Mouse (Mus musculus): ENCODE data around the gene Cfap54.

Cfap54 gene

GRCm38 (mm10) chr10:93053315-93053714 lies 28.1 kb downstream of the Cfap54 start:
- DNase-seq (ENCODE audit: low read depth, low spot score): no peak

- DNase-seq (ENCODE audit: low read depth, low spot score): peak; percentile 65
Observed at GRCm38 (mm10) chr10:93051016-93051726, 30.2 kb downstream of the Cfap54 start.

GRCm38 (mm10) chr10:93050571-93050970 lies 30.8 kb downstream of the Cfap54 start:
- DNase-seq (ENCODE audit: low read depth, low spot score): no peak

GRCm38 (mm10) chr10:93043195-93043594 lies 38.2 kb downstream of the Cfap54 start:
- DNase-seq (ENCODE audit: low read depth, low spot score): no peak

- DNase-seq (ENCODE audit: low read depth, low spot score): no peak
Observed at GRCm38 (mm10) chr10:93041850-93042249, 39.6 kb downstream of the Cfap54 start.

GRCm38 (mm10) chr10:93041392-93041791 lies 40.0 kb downstream of the Cfap54 start:
- no peak for DNase-seq (ENCODE audit: low read depth, low spot score)

GRCm38 (mm10) chr10:93036532-93036931 lies 44.9 kb downstream of the Cfap54 start:
- no peak for DNase-seq (ENCODE audit: low read depth, low spot score)

- DNase-seq (ENCODE audit: low read depth, low spot score): no peak
Observed at GRCm38 (mm10) chr10:93035489-93035888, 45.9 kb downstream of the Cfap54 start.

GRCm38 (mm10) chr10:93023295-93023694 lies 58.1 kb downstream of the Cfap54 start:
- DNase-seq (ENCODE audit: low read depth, low spot score): no peak

GRCm38 (mm10) chr10:93014059-93014795 lies 67.2 kb downstream of the Cfap54 start:
- DNase-seq (ENCODE audit: low read depth, low spot score): peak; percentile 78

GRCm38 (mm10) chr10:93011085-93011484 lies 70.3 kb downstream of the Cfap54 start:
- DNase-seq (ENCODE audit: low read depth, low spot score): no peak

- DNase-seq (ENCODE audit: low read depth, low spot score): no peak
Observed at GRCm38 (mm10) chr10:93006970-93007369, 74.4 kb downstream of the Cfap54 start.

- DNase-seq (ENCODE audit: low read depth, low spot score): no peak
Observed at GRCm38 (mm10) chr10:93006405-93006804, 75.0 kb downstream of the Cfap54 start.

- no peak for DNase-seq (ENCODE audit: low read depth, low spot score)
Observed at GRCm38 (mm10) chr10:92998536-92998935, 82.9 kb downstream of the Cfap54 start.

- no peak for DNase-seq (ENCODE audit: low read depth, low spot score)
Observed at GRCm38 (mm10) chr10:92995186-92995585, 86.2 kb downstream of the Cfap54 start.

GRCm38 (mm10) chr10:92994340-92994739 lies 87.1 kb downstream of the Cfap54 start:
- no peak for DNase-seq (ENCODE audit: low read depth, low spot score)

GRCm38 (mm10) chr10:92992526-92992925 lies 88.9 kb downstream of the Cfap54 start:
- no peak for DNase-seq (ENCODE audit: low read depth, low spot score)

GRCm38 (mm10) chr10:92990576-92990975 lies 90.8 kb downstream of the Cfap54 start:
- no peak for DNase-seq (ENCODE audit: low read depth, low spot score)

- no peak for DNase-seq (ENCODE audit: low read depth, low spot score)
Observed at GRCm38 (mm10) chr10:92965134-92965533, 116.3 kb downstream of the Cfap54 start.

GRCm38 (mm10) chr10:92950044-92950443 lies 131.4 kb downstream of the Cfap54 start:
- DNase-seq (ENCODE audit: low read depth, low spot score): no peak

GRCm38 (mm10) chr10:92942848-92943645 lies 138.4 kb downstream of the Cfap54 start:
- DNase-seq (ENCODE audit: low read depth, low spot score): no peak

GRCm38 (mm10) chr10:92941616-92942015 lies 139.8 kb downstream of the Cfap54 start:
- no peak for DNase-seq (ENCODE audit: low read depth, low spot score)
